Mouse (Mus musculus) CH12.LX (cell line): ENCODE results near the gene Wrap53. TPM values are rescaled to one million over a fixed set of nuclear protein-coding genes. Genes with fewer than 3 reads are reported as not detected.

Experiments used
- DNase-seq: peaks from one replicate; pipeline ENCODE4 v3.0.0-alpha.2; 2013; ENCODE audit errors: extremely low read depth
- H3K27ac ChIP-seq: 2 replicates; pipeline ENCODE4 v1.5.1; 2012; ENCODE audit warnings: low read depth, mild to moderate bottlenecking, control low read depth, moderate library complexity; ENCODE audit not compliant: insufficient read depth
- H3K27me3 ChIP-seq: replicated peaks from 2 replicates; pipeline ENCODE3; 2012; ENCODE audit warnings: inconsistent platforms
- H3K36me3 ChIP-seq, 2 experiments: replicated peaks in 1 of 2; 2 replicates each; pipeline versions ENCODE3 to v1.6.1; 2012; ENCODE audit warnings: inconsistent platforms in 1 of 2, low read length in 1 of 2, mild to moderate bottlenecking in 1 of 2, mixed read lengths in 1 of 2, moderate library complexity in 1 of 2; ENCODE audit not compliant: control insufficient read depth in 1 of 2, insufficient read depth in 1 of 2
- H3K4me1 ChIP-seq, 2 experiments: 2 replicates each; pipeline ENCODE4 v1.6.1; 2012; ENCODE audit warnings: inconsistent platforms in 1 of 2, moderate library complexity in 1 of 2; ENCODE audit not compliant: insufficient read depth in 2 of 2, control insufficient read depth in 1 of 2
- H3K4me2 ChIP-seq: 2 replicates; pipeline ENCODE4 v1.6.1; 2012; ENCODE audit warnings: low read depth, mild to moderate bottlenecking, control low read depth; ENCODE audit not compliant: poor library complexity, insufficient read depth, severe bottlenecking
- H3K4me3 ChIP-seq, 3 experiments: fragments of 150-350 bp in 1 of 3; sonication (generic) in 1 of 3; replicated peaks in 1 of 3; 2 replicates each; pipeline versions ENCODE3 to v1.5.1; 2011 to 2012; ENCODE audit warnings: low read depth in 2 of 3, low read length in 2 of 3, mild to moderate bottlenecking in 2 of 3, moderate library complexity in 2 of 3, control low read depth in 1 of 3, improper control_type of control experiment in 1 of 3, inconsistent platforms in 1 of 3, mixed read lengths in 1 of 3; ENCODE audit not compliant: poor library complexity in 1 of 3
- H3K79me2 ChIP-seq: replicated peaks from 2 replicates; pipeline ENCODE4 v1.6.1; 2012; ENCODE audit warnings: mild to moderate bottlenecking, moderate library complexity; ENCODE audit not compliant: control insufficient read depth, poor library complexity, insufficient read depth, severe bottlenecking; ENCODE audit errors: extremely low read depth
- H3K9ac ChIP-seq: 2 replicates; pipeline ENCODE4 v1.6.1; 2012; ENCODE audit warnings: low read depth, mild to moderate bottlenecking, control low read depth, moderate library complexity; ENCODE audit not compliant: insufficient read depth
- H3K9me3 ChIP-seq: replicated peaks from 2 replicates; pipeline ENCODE3; 2012; ENCODE audit warnings: low read length, inconsistent platforms, mixed read lengths
- BHLHE40 ChIP-seq: IDR thresholded peaks from 2 replicates; pipeline ENCODE4 v1.6.1; 2011; ENCODE audit warnings: mild to moderate bottlenecking, low read depth, low read length, improper control_type of control experiment
- CHD2 ChIP-seq: IDR thresholded peaks from 2 replicates; pipeline ENCODE4 v1.6.1; 2011; ENCODE audit warnings: low read length, improper control_type of control experiment
- ELF1 ChIP-seq: IDR thresholded peaks from 2 replicates; pipeline ENCODE4 v1.6.1; 2014; ENCODE audit warnings: low read depth, mild to moderate bottlenecking, inconsistent platforms, low read length, improper control_type of control experiment
- GABPA ChIP-seq: IDR thresholded peaks from 2 replicates; pipeline ENCODE4 v1.6.1; 2012; ENCODE audit warnings: low read depth, low read length, improper control_type of control experiment, inconsistent platforms; ENCODE audit not compliant: insufficient replicate concordance
- IRF4 ChIP-seq: IDR thresholded peaks from 2 replicates; pipeline ENCODE4 v1.6.1; 2014; ENCODE audit warnings: low read depth, mild to moderate bottlenecking, inconsistent platforms, low read length, improper control_type of control experiment
- JUND ChIP-seq: conservative IDR thresholded peaks from 2 replicates; pipeline ENCODE4 v1.6.1; 2011; ENCODE audit warnings: low read depth, low read length, improper control_type of control experiment
- KAT2A ChIP-seq: IDR thresholded peaks from 2 replicates; pipeline ENCODE4 v1.6.1; 2012; ENCODE audit warnings: low read length, improper control_type of control experiment, inconsistent platforms; ENCODE audit not compliant: insufficient replicate concordance
- MEF2A ChIP-seq: IDR thresholded peaks from 2 replicates; pipeline ENCODE4 v1.6.1; 2014; ENCODE audit warnings: low read depth, mild to moderate bottlenecking, inconsistent platforms, low read length, improper control_type of control experiment, borderline replicate concordance
- MXI1 ChIP-seq: IDR thresholded peaks from 2 replicates; pipeline ENCODE4 v1.6.1; 2011; ENCODE audit warnings: mild to moderate bottlenecking, low read depth, low read length, improper control_type of control experiment
- NELFE ChIP-seq: IDR thresholded peaks from 2 replicates; pipeline ENCODE4 v1.6.1; 2011; ENCODE audit warnings: low read depth, low read length, improper control_type of control experiment
- NRF1 ChIP-seq: IDR thresholded peaks from 2 replicates; pipeline ENCODE4 v1.6.1; 2014; ENCODE audit warnings: low read depth, mild to moderate bottlenecking, inconsistent platforms, low read length, improper control_type of control experiment, moderate library complexity
- POLR2A ChIP-seq: IDR thresholded peaks from 2 replicates; pipeline ENCODE4 v1.6.1; 2011; ENCODE audit warnings: low read depth, mild to moderate bottlenecking, improper control_type of control experiment, low read length
- RAD21 ChIP-seq: IDR thresholded peaks from 2 replicates; pipeline ENCODE4 v1.6.1; 2011; ENCODE audit warnings: low read depth, mild to moderate bottlenecking, low read length, improper control_type of control experiment, moderate library complexity
- RCOR1 ChIP-seq: conservative IDR thresholded peaks from 2 replicates; pipeline ENCODE4 v1.6.1; 2012; ENCODE audit warnings: low read depth, mild to moderate bottlenecking, inconsistent platforms, low read length, improper control_type of control experiment
- SIN3A ChIP-seq: IDR thresholded peaks from 2 replicates; pipeline ENCODE4 v1.6.1; 2012; ENCODE audit warnings: low read length, improper control_type of control experiment, inconsistent platforms
- SMC3 ChIP-seq: IDR thresholded peaks from 2 replicates; pipeline ENCODE4 v1.6.1; 2011; ENCODE audit warnings: low read depth, low read length, improper control_type of control experiment
- TCF12 ChIP-seq: IDR thresholded peaks from 2 replicates; pipeline ENCODE4 v1.6.1; 2014; ENCODE audit warnings: low read depth, mild to moderate bottlenecking, inconsistent platforms, low read length, improper control_type of control experiment
- UBTF ChIP-seq: IDR thresholded peaks from 2 replicates; pipeline ENCODE4 v1.6.1; 2012; ENCODE audit warnings: low read depth, mild to moderate bottlenecking, inconsistent platforms, low read length, improper control_type of control experiment, moderate library complexity
- USF2 ChIP-seq: conservative IDR thresholded peaks from 2 replicates; pipeline ENCODE4 v1.6.1; 2011; ENCODE audit warnings: low read depth, low read length, improper control_type of control experiment
- ZKSCAN1 ChIP-seq: IDR thresholded peaks from 2 replicates; pipeline ENCODE4 v1.6.1; 2012; ENCODE audit warnings: low read depth, inconsistent platforms, low read length, improper control_type of control experiment, borderline replicate concordance
- ZMIZ1 ChIP-seq: IDR thresholded peaks from 2 replicates; pipeline ENCODE4 v1.6.1; 2012; ENCODE audit warnings: low read depth, mild to moderate bottlenecking, inconsistent platforms, low read length, improper control_type of control experiment
- dilution Hi-C: fragments of 300-500 bp; cut with MboI; formaldehyde crosslinking; loops from 2 replicates; pipeline ENCODE4 v1.14.3; 2020; ENCODE audit warnings: low sequenced_read_pairs; ENCODE audit not compliant: extremely low pct_unique_long_range_greater_than_20kb, extremely low pct_ligation_motif_present
- in situ Hi-C: fragments of 300-500 bp; cut with MboI; formaldehyde crosslinking; loops from 3 replicates; pipeline ENCODE4 v1.14.3; 2019; ENCODE audit warnings: low sequenced_read_pairs, low pct_ligation_motif_present, low pct_unique_long_range_greater_than_20kb, mixed read lengths
- polyA plus RNA-seq: library from polyadenylated mRNA; unstranded; fragments of >175 nt; gene quantifications from 2 replicates; pipeline ENCODE4 v1.2.1, GENCODE M21; 2012; ENCODE audit warnings: low read depth; ENCODE audit not compliant: insufficient read length
- total RNA-seq, 2 experiments: library from RNA; depleted of rRNA; stranded (reverse); fragments of 300-350 nt in 1 of 2; fragments of >200 nt in 1 of 2; gene quantifications; 2 replicates each; pipeline ENCODE4 v1.2.3; 2012 to 2014

The Wrap53 gene
- total and polyA plus RNA-seq, 3 experiments: 25.4 to 36.0 (median 34.2) TPM

GRCm38 (mm10) chr11:69592799-69593198 lies 12.7 kb upstream of the Wrap53 start:
- H3K27me3 ChIP-seq: no peaks in the 10 kb centered on the region
- no peaks in the 10 kb centered on the region for H3K9me3 ChIP-seq
- no peak overlapping the region for H3K4me2 ChIP-seq
- dilution Hi-C loops (no loop called here), in situ Hi-C loops (no loop called here)
- no peaks in the 10 kb centered on the region for H3K79me2 ChIP-seq
- no peak for TF ChIP-seq IRF4
- no peak for TF ChIP-seq SMC3
- TF ChIP-seq NRF1: no peak
- H3K36me3 ChIP-seq: peaks cover 56 to 67% of the 10 kb centered on the region in 2 experiments
- H3K4me1 ChIP-seq: no peaks in the 10 kb centered on the region
- H3K4me3 ChIP-seq: no peak overlapping the region
- no peak overlapping the region for H3K9ac ChIP-seq
- no peak for DNase-seq
- no peak overlapping the region for H3K27ac ChIP-seq

- Histone ChIP-seq H3K4me3 (no peak overlapping the region), H3K79me2 (peaks cover 1% of the 10 kb centered on the region), H3K4me2 (no peak overlapping the region), H3K9ac (no peak overlapping the region), H3K36me3 (peaks cover 63 to 75% of the 10 kb centered on the region in 2 experiments), H3K27me3 (no peaks in the 10 kb centered on the region), H3K27ac (no peak overlapping the region), H3K9me3 (no peaks in the 10 kb centered on the region), H3K4me1 (no peaks in the 10 kb centered on the region; a peak in 1 of 4 replicates)
- DNase-seq: no peak
- dilution Hi-C loops: no loop called here
- no peak for TF ChIP-seq RAD21
- TF ChIP-seq NRF1: no peak
- TF ChIP-seq POLR2A: 0 out of 2 replicates have a peak, but pooled peaks have one; percentile 13
- no peak for TF ChIP-seq ZMIZ1
- in situ Hi-C loops: no loop called here
Measured at GRCm38 (mm10) chr11:69591899-69592637, 12.0 kb upstream of the Wrap53 start.

DNA sequence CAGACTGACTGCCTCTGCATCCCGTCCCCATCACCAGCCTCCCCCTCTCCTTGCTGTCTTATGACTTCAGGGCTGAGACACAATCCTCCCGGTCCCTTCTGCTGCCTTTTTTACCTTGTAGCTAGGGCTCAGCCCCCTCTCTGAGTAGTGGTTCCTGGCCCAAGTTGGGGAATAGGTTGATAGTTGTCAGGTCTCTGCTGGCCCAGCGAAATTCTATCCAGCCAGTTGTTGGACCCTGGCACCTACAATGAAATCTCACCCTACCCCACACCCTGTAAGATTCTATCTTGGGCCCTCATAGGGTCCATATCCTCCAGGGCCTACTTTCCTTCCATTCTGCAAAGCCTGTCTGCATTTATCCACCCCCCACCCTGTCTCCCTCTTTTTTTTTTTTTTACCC lies 11.4 kb upstream of the Wrap53 start:
- Histone ChIP-seq H3K9ac (no peak overlapping the region), H3K36me3 (peaks cover 64 to 81% of the 10 kb centered on the region in 2 experiments), H3K4me2 (no peak overlapping the region), H3K4me1 (peaks cover 0 to 4% of the 10 kb centered on the region in 2 experiments; a peak in 2 of 4 replicates), H3K4me3 (no peak overlapping the region), H3K27ac (no peak overlapping the region), H3K9me3 (no peaks in the 10 kb centered on the region), H3K27me3 (no peaks in the 10 kb centered on the region), H3K79me2 (peaks cover 7% of the 10 kb centered on the region)
- dilution Hi-C loops (no loop called here), in situ Hi-C loops (no loop called here)
- TF ChIP-seq BHLHE40 (no peak), CHD2 (no peak), TCF12 (no peak), ZKSCAN1 (no peak), MEF2A (no peak), KAT2A (no peak), USF2 (no peak), POLR2A (no peak), JUND (no peak), GABPA (no peak), RCOR1 (no peak), SIN3A (no peak), UBTF (no peak), NELFE (no peak), RAD21 (no peak), ELF1 (no peak), MXI1 (no peak), ZMIZ1 (no peak)
- no peak for DNase-seq
